Comparison of ENCODE assay signal across 10 mouse cellular contexts in the genomic region with DNA sequence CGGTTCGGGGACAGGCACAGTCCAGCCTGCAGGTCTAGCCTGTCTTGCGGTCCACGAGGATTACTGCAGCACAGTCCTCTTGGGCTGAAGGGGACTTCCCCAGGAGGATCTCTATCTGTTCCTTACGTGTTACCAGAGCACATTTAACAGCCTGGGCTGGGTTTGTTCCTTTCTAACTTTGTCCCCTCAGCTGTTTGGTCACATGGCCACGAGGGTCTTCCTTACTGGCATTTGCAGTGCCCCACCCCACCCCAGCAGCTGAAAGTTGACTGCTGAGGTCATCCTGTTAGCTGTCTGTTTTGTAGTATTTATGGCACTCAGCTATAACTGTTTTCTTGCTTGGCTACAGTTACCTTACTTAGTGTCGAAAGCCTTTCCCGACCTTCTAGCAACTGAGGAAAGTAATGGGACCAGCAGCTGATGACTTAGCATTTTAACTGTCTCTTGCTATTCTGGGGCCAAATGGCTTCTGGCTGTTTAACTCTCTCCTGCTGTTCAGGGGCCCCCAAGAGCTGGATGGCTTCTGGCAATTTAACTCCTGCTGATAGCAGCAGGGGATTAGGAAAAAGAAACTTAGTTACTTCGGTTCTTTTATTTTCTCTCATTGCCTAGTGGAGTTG. TPM values are rescaled to one million over a fixed set of nuclear protein-coding genes. Genes with fewer than 3 reads are reported as not detected.
DNase-seq lines count a peak whose midpoint lies in the region; ATAC-seq and TF ChIP-seq lines count a peak whose summit lies in the region.
"Had no signal": no experiment of that assay in that cellular context is flagged by ENCODE, and none has a peak within 500 bp of the region (broad histone marks: within the 10 kb centered on the region; RNA-seq: fewer than 3 reads in every experiment).

No protein-coding gene starts in this region.

- TF ChIP-seq RAD21 in CH12.LX (IDR thresholded peaks at IDR 0.05; ENCODE audit: low read depth, low read length): no peak

- no peaks in the 10 kb centered on the region for H3K9me3 ChIP-seq in heart, embryonic 10.5 days
- no peaks in the 10 kb centered on the region for H3K9me3 ChIP-seq in CH12.LX (replicated peaks; ENCODE audit: low read length)
- H3K9me3 ChIP-seq in embryonic facial prominence, embryonic 15.5 days (replicated peaks): no peaks in the 10 kb centered on the region
- H3K9me3 ChIP-seq in stomach, postnatal 0 days (ENCODE audit: control insufficient read depth, low read length): no peaks in the 10 kb centered on the region
- no peaks in the 10 kb centered on the region for H3K9me3 ChIP-seq in hindbrain, embryonic 13.5 days

- TF ChIP-seq EP300 in CH12.LX (IDR thresholded peaks at IDR 0.05; ENCODE audit: low read length): peak; percentile 61
- no peak for TF ChIP-seq EP300 in stomach, postnatal 0 days (optimal IDR thresholded peaks at IDR 0.05)

- H3K4me3 ChIP-seq in heart, embryonic 10.5 days: no peak overlapping the region
- peak overlapping the region; percentile 0 to 31 (median 7) for H3K4me3 ChIP-seq in CH12.LX (replicated peaks in 1 of 3; ENCODE audit: low read depth in 2 of 3, low read length in 2 of 3, poor library complexity in 1 of 3)
- no peak overlapping the region for H3K4me3 ChIP-seq in embryonic facial prominence, embryonic 15.5 days (replicated peaks)
- no peak overlapping the region for H3K4me3 ChIP-seq in macrophage (ENCODE audit: inconsistent target)
- H3K4me3 ChIP-seq in stomach, postnatal 0 days (ENCODE audit: low read depth, low read length): no peak overlapping the region
- H3K4me3 ChIP-seq in hindbrain, embryonic 13.5 days: no peak overlapping the region

- no peak for DNase-seq in heart, embryonic 10.5 days (ENCODE audit: low spot score)
- DNase-seq in heart, postnatal 25 days (ENCODE audit: low spot score): no peak
- peak; percentile 82 for DNase-seq in CH12.LX (ENCODE audit: extremely low read depth)
- no peak for DNase-seq in stomach, postnatal 0 days (ENCODE audit: low spot score)
- no peak for DNase-seq in adrenal gland, postnatal 14 days
- DNase-seq: kidney, postnatal 25 days had no signal

- intact Hi-C loops in heart, postnatal 25 days (cut with DNase I): no loop called here

- in situ Hi-C loops in CH12.LX (cut with MboI; ENCODE audit: low pct_ligation_motif_present, low pct_unique_long_range_greater_than_20kb, low sequenced_read_pairs): no loop called here

- peak overlapping the region; percentile 67 for H3K9ac ChIP-seq in CH12.LX (ENCODE audit: insufficient read depth, low read depth)
- no peak overlapping the region for H3K9ac ChIP-seq in embryonic facial prominence, embryonic 15.5 days
- H3K9ac ChIP-seq in stomach, postnatal 0 days (ENCODE audit: low read length): no peak overlapping the region
- no peak overlapping the region for H3K9ac ChIP-seq in hindbrain, embryonic 13.5 days

- peak overlapping the region; percentile 84 for H3K4me2 ChIP-seq in CH12.LX (ENCODE audit: insufficient read depth, low read depth, poor library complexity, severe bottlenecking)
- no peak overlapping the region for H3K4me2 ChIP-seq in embryonic facial prominence, embryonic 15.5 days (replicated peaks)
- H3K4me2 ChIP-seq in stomach, postnatal 0 days (replicated peaks; ENCODE audit: low read depth): no peak overlapping the region
- H3K4me2 ChIP-seq in hindbrain, embryonic 13.5 days: no peak overlapping the region

- WGBS in heart, embryonic 10.5 days: 21% methylated on average over 9 of the region's 9 CpGs
- 27% methylated on average over 9 of the region's 9 CpGs for WGBS in embryonic facial prominence, embryonic 15.5 days
- 23% methylated on average over 9 of the region's 9 CpGs for WGBS in macrophage (ENCODE audit: missing documents)
- WGBS in stomach, postnatal 0 days: 29% methylated on average over 9 of the region's 9 CpGs
- 32% methylated on average over 9 of the region's 9 CpGs for WGBS in hindbrain, embryonic 13.5 days

- dilution Hi-C loops in CH12.LX (cut with MboI; ENCODE audit: extremely low pct_ligation_motif_present, extremely low pct_unique_long_range_greater_than_20kb, low sequenced_read_pairs): no loop called here

- H3K27ac ChIP-seq in heart, embryonic 10.5 days: peak overlapping the region; percentile 73; the same call in 1 of the 2 replicates
- H3K27ac ChIP-seq in CH12.LX (ENCODE audit: insufficient read depth, low read depth): peak overlapping the region; percentile 92
- H3K27ac ChIP-seq in embryonic facial prominence, embryonic 15.5 days (replicated peaks): no peak overlapping the region
- H3K27ac ChIP-seq in macrophage: 0 out of 2 replicates have a peak overlapping the region, but pooled peaks have one; percentile 8
- H3K27ac ChIP-seq in stomach, postnatal 0 days (replicated peaks): no peak overlapping the region
- H3K27ac ChIP-seq in hindbrain, embryonic 13.5 days: no peak overlapping the region

- no peaks in the 10 kb centered on the region for H3K36me3 ChIP-seq in heart, embryonic 10.5 days
- H3K36me3 ChIP-seq in CH12.LX (replicated peaks in 1 of 2; ENCODE audit: control insufficient read depth in 1 of 2, insufficient read depth in 1 of 2, low read length in 1 of 2) (peaks cover 16 to 23% of the 10 kb centered on the region in 2 experiments), macrophage (ENCODE audit: inconsistent target) (peaks cover 17% of the 10 kb centered on the region)
- H3K36me3 ChIP-seq in embryonic facial prominence, embryonic 15.5 days: no peaks in the 10 kb centered on the region
- no peaks in the 10 kb centered on the region for H3K36me3 ChIP-seq in stomach, postnatal 0 days (ENCODE audit: control insufficient read depth, insufficient read depth, low read length)
- H3K36me3 ChIP-seq in hindbrain, embryonic 13.5 days: no peaks in the 10 kb centered on the region

- no peaks in the 10 kb centered on the region for H3K27me3 ChIP-seq in heart, embryonic 10.5 days (ENCODE audit: insufficient read depth, poor library complexity, severe bottlenecking)
- no peaks in the 10 kb centered on the region for H3K27me3 ChIP-seq in CH12.LX (replicated peaks)
- H3K27me3 ChIP-seq in embryonic facial prominence, embryonic 15.5 days: no peaks in the 10 kb centered on the region
- no peaks in the 10 kb centered on the region for H3K27me3 ChIP-seq in stomach, postnatal 0 days (ENCODE audit: control insufficient read depth, insufficient read depth, low read length)
- no peaks in the 10 kb centered on the region for H3K27me3 ChIP-seq in hindbrain, embryonic 13.5 days

- peak; percentile 51 for TF ChIP-seq POLR2A in CH12.LX (IDR thresholded peaks at IDR 0.05; ENCODE audit: low read depth, low read length)

- peak; percentile 62 for ATAC-seq in embryonic facial prominence, embryonic 15.5 days (ENCODE audit: insufficient number of reproducible peaks, low FRiP score, low TSS enrichment, low read depth)
- no peak for ATAC-seq in stomach, postnatal 0 days (ENCODE audit: low FRiP score, low TSS enrichment)
- no peak for ATAC-seq in hindbrain, embryonic 13.5 days (ENCODE audit: low FRiP score)
- ATAC-seq: forebrain, embryonic 16.5 days had no signal

- TF ChIP-seq CTCF in CH12.LX (conservative IDR thresholded peaks at IDR 0.05 in 1 of 2, IDR thresholded peaks at IDR 0.05 in 1 of 2; ENCODE audit: low read depth in 2 of 2, low read length in 2 of 2): no peak
- no peak for TF ChIP-seq CTCF in stomach, postnatal 0 days (IDR thresholded peaks at IDR 0.05; ENCODE audit: low read depth)

- H3K79me2 ChIP-seq in CH12.LX (replicated peaks; ENCODE audit: control insufficient read depth, extremely low read depth, insufficient read depth, poor library complexity, severe bottlenecking) (peaks cover 5% of the 10 kb centered on the region; the same call in 1 of the 2 replicates), macrophage (ENCODE audit: inconsistent target) (peaks cover 15% of the 10 kb centered on the region)

- peaks cover 12% of the 10 kb centered on the region for H3K4me1 ChIP-seq in heart, embryonic 10.5 days
- peaks cover 31 to 63% of the 10 kb centered on the region in 2 experiments for H3K4me1 ChIP-seq in CH12.LX (ENCODE audit: control insufficient read depth in 1 of 2, insufficient read depth in 2 of 2)
- H3K4me1 ChIP-seq in embryonic facial prominence, embryonic 15.5 days: peaks cover 5% of the 10 kb centered on the region; the same call in 1 of the 2 replicates
- H3K4me1 ChIP-seq in stomach, postnatal 0 days (replicated peaks; ENCODE audit: control insufficient read depth, insufficient read depth): no peaks in the 10 kb centered on the region; the same call in 1 of the 2 replicates
- 0 out of 2 replicates have a peak, but pooled peaks cover 8% of the 10 kb centered on the region for H3K4me1 ChIP-seq in hindbrain, embryonic 13.5 days (replicated peaks)

RNA-seq across cellular contexts. Expression of a gene that starts 11.8 kb away (rescaled TPM):
- 0.90 and 1.1 TPM in 2 replicates for polyA plus RNA-seq in heart, embryonic 10.5 days (2016; fragmentation: Nextera tagmentation; extraction: Ambion mirVana)
- total RNA-seq in heart, postnatal 25 days (2021): 10 to 100 TPM in 1 of 2 experiments, 1 to 10 TPM in 1; 9.3 to 10.7 TPM
- total RNA-seq in CH12.LX (2012; rRNA removed): 4.3 and 4.7 TPM in 2 replicates
- total RNA-seq in CH12.LX (2014; rRNA removed): 3.8 and 4.3 TPM in 2 replicates
- 4.7 and 5.2 TPM in 2 replicates for polyA plus RNA-seq in CH12.LX (2012; ENCODE audit: insufficient read length, low read depth)
- 3.6 and 4.7 TPM in 2 replicates for polyA plus RNA-seq in embryonic facial prominence, embryonic 15.5 days (2015; fragmentation: Nextera tagmentation; extraction: Ambion mirVana)
- 100 to 1,000 TPM in 4 of 26 experiments, 10 to 100 TPM in 20, 1 to 10 TPM in 2; 5.4 to 224 (median 59.7) TPM for total RNA-seq in macrophage (2018; cell fraction: chromatin; rRNA removed)
- 100 to 1,000 TPM in 14 of 26 experiments, 10 to 100 TPM in 12; 30.0 to 238 (median 133) TPM for total RNA-seq in macrophage (2018; cell fraction: cytosol; rRNA removed)
- 100 to 1,000 TPM in 15 of 26 experiments, 10 to 100 TPM in 11; 16.8 to 231 (median 146) TPM for total RNA-seq in macrophage (2018; cell fraction: nucleus; rRNA removed)
- polyA plus RNA-seq in macrophage (2018): 32.0 to 97.2 TPM (median 40.6 TPM) in 3 replicates
- 3.8 and 3.9 TPM in 2 replicates for polyA plus RNA-seq in stomach, postnatal 0 days (2015; fragmentation: Nextera tagmentation; extraction: Ambion mirVana)
- 0.75 and 0.99 TPM in 2 replicates for polyA plus RNA-seq in hindbrain, embryonic 13.5 days (2015; fragmentation: Nextera tagmentation; extraction: Ambion mirVana)
- total RNA-seq in adrenal gland, postnatal 14 days (2021): 7.1 and 9.2 TPM in 2 replicates

RNA-seq across cellular contexts. Expression of a gene that starts 11.8 kb away (rescaled TPM):
- polyA plus RNA-seq in heart, embryonic 10.5 days (2016; fragmentation: Nextera tagmentation; extraction: Ambion mirVana): 3.1 and 3.4 TPM in 2 replicates
- 1 to 10 TPM; 6.4 TPM for total RNA-seq in heart, postnatal 25 days (2021)
- total RNA-seq in CH12.LX (2012; rRNA removed): 115 and 143 TPM in 2 replicates
- 107 and 108 TPM in 2 replicates for total RNA-seq in CH12.LX (2014; rRNA removed)
- 66.1 and 70.3 TPM in 2 replicates for polyA plus RNA-seq in CH12.LX (2012; ENCODE audit: insufficient read length, low read depth)
- 8.5 and 9.0 TPM in 2 replicates for polyA plus RNA-seq in embryonic facial prominence, embryonic 15.5 days (2015; fragmentation: Nextera tagmentation; extraction: Ambion mirVana)
- total RNA-seq in macrophage (2018; cell fraction: chromatin; rRNA removed): 100 to 1,000 TPM in 1 of 26 experiments, 10 to 100 TPM in 17, 1 to 10 TPM in 8; 3.2 to 240 (median 39.1) TPM
- 100 to 1,000 TPM in 14 of 26 experiments, 10 to 100 TPM in 12; 29.0 to 298 (median 166) TPM for total RNA-seq in macrophage (2018; cell fraction: cytosol; rRNA removed)
- 100 to 1,000 TPM in 15 of 26 experiments, 10 to 100 TPM in 11; 11.5 to 293 (median 127) TPM for total RNA-seq in macrophage (2018; cell fraction: nucleus; rRNA removed)
- polyA plus RNA-seq in macrophage (2018): 25.7 to 94.8 TPM (median 34.2 TPM) in 3 replicates
- 4.1 and 4.7 TPM in 2 replicates for polyA plus RNA-seq in stomach, postnatal 0 days (2015; fragmentation: Nextera tagmentation; extraction: Ambion mirVana)
- polyA plus RNA-seq in hindbrain, embryonic 13.5 days (2015; fragmentation: Nextera tagmentation; extraction: Ambion mirVana): 1.6 and 1.7 TPM in 2 replicates
- 8.5 and 8.9 TPM in 2 replicates for total RNA-seq in adrenal gland, postnatal 14 days (2021)

RNA-seq across cellular contexts. Expression of a gene that starts 39.7 kb away (rescaled TPM):
- polyA plus RNA-seq in heart, embryonic 10.5 days (2016; fragmentation: Nextera tagmentation; extraction: Ambion mirVana): 116 and 137 TPM in 2 replicates
- total RNA-seq in heart, postnatal 25 days (2021): 10 to 100 TPM; 46.2 to 50.7 TPM
- total RNA-seq in CH12.LX (2012; rRNA removed): 89.1 and 112 TPM in 2 replicates
- 115 and 124 TPM in 2 replicates for total RNA-seq in CH12.LX (2014; rRNA removed)
- polyA plus RNA-seq in CH12.LX (2012; ENCODE audit: insufficient read length, low read depth): 110 and 133 TPM in 2 replicates
- 107 and 115 TPM in 2 replicates for polyA plus RNA-seq in embryonic facial prominence, embryonic 15.5 days (2015; fragmentation: Nextera tagmentation; extraction: Ambion mirVana)
- total RNA-seq in macrophage (2018; cell fraction: chromatin; rRNA removed): 10 to 100 TPM in 8 of 26 experiments, 1 to 10 TPM in 16, not detected in 2; 1.6 to 17.9 (median 7.6) TPM
- total RNA-seq in macrophage (2018; cell fraction: cytosol; rRNA removed): 10 to 100 TPM; 20.4 to 48.3 (median 34.8) TPM
- total RNA-seq in macrophage (2018; cell fraction: nucleus; rRNA removed): 10 to 100 TPM in 14 of 26 experiments, 1 to 10 TPM in 12; 3.3 to 20.5 (median 10.5) TPM
- polyA plus RNA-seq in macrophage (2018): 36.9 to 51.5 TPM (median 42.8 TPM) in 3 replicates
- 96.3 and 98.6 TPM in 2 replicates for polyA plus RNA-seq in stomach, postnatal 0 days (2015; fragmentation: Nextera tagmentation; extraction: Ambion mirVana)
- polyA plus RNA-seq in hindbrain, embryonic 13.5 days (2015; fragmentation: Nextera tagmentation; extraction: Ambion mirVana): 104 and 108 TPM in 2 replicates
- 74.6 and 77.2 TPM in 2 replicates for total RNA-seq in adrenal gland, postnatal 14 days (2021)

RNA-seq across cellular contexts. Expression of a gene that starts 42.8 kb away (rescaled TPM):
- 20.9 and 26.2 TPM in 2 replicates for polyA plus RNA-seq in heart, embryonic 10.5 days (2016; fragmentation: Nextera tagmentation; extraction: Ambion mirVana)
- 1 to 10 TPM; 8.5 to 8.9 TPM for total RNA-seq in heart, postnatal 25 days (2021)
- total RNA-seq in CH12.LX (2012; rRNA removed): 88.6 and 101 TPM in 2 replicates
- total RNA-seq in CH12.LX (2014; rRNA removed): 63.7 and 66.7 TPM in 2 replicates
- 81.7 and 89.6 TPM in 2 replicates for polyA plus RNA-seq in CH12.LX (2012; ENCODE audit: insufficient read length, low read depth)
- 16.1 and 16.6 TPM in 2 replicates for polyA plus RNA-seq in embryonic facial prominence, embryonic 15.5 days (2015; fragmentation: Nextera tagmentation; extraction: Ambion mirVana)
- total RNA-seq in macrophage (2018; cell fraction: chromatin; rRNA removed): 10 to 100 TPM in 15 of 26 experiments, 1 to 10 TPM in 11; 1.2 to 32.8 (median 11.9) TPM
- total RNA-seq in macrophage (2018; cell fraction: cytosol; rRNA removed): 1 to 10 TPM; 3.6 to 8.6 (median 6.5) TPM
- total RNA-seq in macrophage (2018; cell fraction: nucleus; rRNA removed): 10 to 100 TPM in 5 of 26 experiments, 1 to 10 TPM in 21; 2.2 to 23.1 (median 6.5) TPM
- polyA plus RNA-seq in macrophage (2018): 4.7 to 12.0 TPM (median 5.4 TPM) in 3 replicates
- polyA plus RNA-seq in stomach, postnatal 0 days (2015; fragmentation: Nextera tagmentation; extraction: Ambion mirVana): 4.4 and 4.9 TPM in 2 replicates
- 13.6 and 17.0 TPM in 2 replicates for polyA plus RNA-seq in hindbrain, embryonic 13.5 days (2015; fragmentation: Nextera tagmentation; extraction: Ambion mirVana)
- 20.2 and 23.4 TPM in 2 replicates for total RNA-seq in adrenal gland, postnatal 14 days (2021)

Comparison
In these comparisons a context has a peak if more than half of its experiments do, and no peak if none do; other contexts are left out.
1. H3K27ac ChIP-seq: peak in heart, embryonic 10.5 days (single experiment), CH12.LX (single experiment) and macrophage (single experiment); none in embryonic facial prominence, embryonic 15.5 days (single experiment), stomach, postnatal 0 days (single experiment) and hindbrain, embryonic 13.5 days (single experiment).
2. H3K4me3 ChIP-seq: peak in CH12.LX (3 of 3); none in heart, embryonic 10.5 days (single experiment), embryonic facial prominence, embryonic 15.5 days (single experiment), macrophage (single experiment), stomach, postnatal 0 days (single experiment) and hindbrain, embryonic 13.5 days (single experiment).